Mouse (Mus musculus) kidney, postnatal 0 days (tissue): Measurements from ENCODE around the gene Serinc2. TPM values are rescaled to one million over a fixed set of nuclear protein-coding genes. Genes with fewer than 3 reads are reported as not detected.

Experiments
- ATAC-seq: fragments of 200-750 bp; cut with Nextera tagmentation; replicated peaks from 2 replicates; pipeline ENCODE4 v1.8.0; 2017; ENCODE audit warnings: low read depth, moderate number of reproducible peaks, moderate TSS enrichment, moderate library complexity; ENCODE audit not compliant: low FRiP score
- DNase-seq: peaks from one replicate; pipeline ENCODE4 v3.0.0-alpha.2; 2016; ENCODE audit warnings: low spot score
- H3K27ac ChIP-seq: fragments of 300-500 bp; sonication (generic); 2 replicates; pipeline ENCODE4 v1.5.1; 2014; ENCODE audit warnings: mild to moderate bottlenecking
- H3K27me3 ChIP-seq: fragments of 300-500 bp; sonication (generic); 2 replicates; pipeline ENCODE4 v1.6.1; 2014; ENCODE audit warnings: low read length, mixed read lengths; ENCODE audit not compliant: insufficient read depth
- H3K36me3 ChIP-seq: fragments of 300-500 bp; sonication (generic); 2 replicates; pipeline ENCODE4 v1.6.1; 2014; ENCODE audit warnings: low read length, mixed read lengths; ENCODE audit not compliant: insufficient read depth
- H3K4me1 ChIP-seq: fragments of 300-500 bp; sonication (generic); replicated peaks from 2 replicates; pipeline ENCODE4 v1.6.1; 2014; ENCODE audit warnings: antibody characterized with exemption, low read length, mixed read lengths; ENCODE audit not compliant: insufficient read depth
- H3K4me2 ChIP-seq: fragments of 300-500 bp; sonication (generic); 2 replicates; pipeline ENCODE4 v1.6.1; 2014; ENCODE audit warnings: mild to moderate bottlenecking, low read length, moderate library complexity, mixed read lengths
- H3K4me3 ChIP-seq: fragments of 300-500 bp; sonication (generic); replicated peaks from 2 replicates; pipeline ENCODE4 v1.5.1; 2014; ENCODE audit warnings: low read depth, low read length
- H3K9ac ChIP-seq: fragments of 300-500 bp; sonication (generic); 2 replicates; pipeline ENCODE4 v1.6.1; 2014; ENCODE audit warnings: low read depth, low read length
- H3K9me3 ChIP-seq: fragments of 300-500 bp; sonication (generic); replicated peaks from 2 replicates; pipeline ENCODE4 v1.6.1; 2016; ENCODE audit warnings: low read length, inconsistent platforms, mixed read lengths
- CTCF ChIP-seq: IDR thresholded peaks from 2 replicates; pipeline ENCODE4 v1.5.1; 2016; ENCODE audit warnings: antibody characterized with exemption, low read depth, mild to moderate bottlenecking, moderate library complexity
- WGBS: fragments of 180-500 bp; shearing (Covaris S2); extraction: QIAGEN DNeasy Blood & Tissue Kit; methylation state at CpG from one replicate; pipeline ENCODE4 v1.1.7; 2014; 5-methylcytosine and 5-hydroxymethylcytosine counted together
- polyA plus RNA-seq: library from polyadenylated mRNA; unstranded; fragments of >200 nt; fragmentation: Nextera tagmentation; extraction: Ambion mirVana; gene quantifications from 2 replicates; pipeline ENCODE4 v1.2.1, GENCODE M21; 2015

The Serinc2 gene
- 52.6 and 58.0 TPM in 2 replicates for polyA plus RNA-seq

- Histone ChIP-seq H3K4me1 (peaks cover 11% of the 10 kb centered on the region), H3K9ac (no peak within 1 kb of the TSS), H3K4me2 (no peak within 1 kb of the TSS), H3K36me3 (no peaks in the 10 kb centered on the region), H3K4me3 (no peak within 1 kb of the TSS), H3K9me3 (no peaks in the 10 kb centered on the region), H3K27me3 (peaks cover 14% of the 10 kb centered on the region; the same call in 1 of the 2 replicates), H3K27ac (no peak within 1 kb of the TSS)
- DNase-seq (no peak), ATAC-seq (no peak)
- no peak for TF ChIP-seq CTCF
- WGBS = 63% methylated on average over 2 of the region's 2 CpGs
Observed at GRCm38 (mm10) chr4:130279105-130279504, at the start of gene Serinc2. Gene Serinc2 (minus strand): TSS chr4:130279205.

DNA sequence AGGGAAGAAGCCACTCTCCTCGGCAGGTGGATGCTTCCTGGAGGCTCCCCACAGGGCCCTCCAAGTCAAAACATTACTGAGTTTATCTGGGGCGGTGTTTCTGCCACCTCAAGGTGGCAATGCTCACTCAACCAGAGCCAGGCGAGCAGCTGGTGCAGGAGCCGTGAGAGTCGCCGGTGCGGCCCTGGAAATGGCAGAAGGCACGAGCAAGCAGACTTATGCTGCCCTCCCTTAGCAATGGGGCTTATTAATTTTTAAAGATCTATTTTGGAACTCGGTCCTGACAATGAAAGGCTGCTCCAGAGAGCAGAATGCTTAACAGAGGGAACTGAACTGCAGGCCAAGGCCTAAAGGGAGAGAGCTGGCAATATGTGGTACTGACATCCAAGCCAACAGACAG lies 48.4 kb upstream of the Serinc2 start:
- no peak for TF ChIP-seq CTCF
- H3K36me3 ChIP-seq = peaks cover 35% of the 10 kb centered on the region
- H3K4me1 ChIP-seq = peaks cover 9% of the 10 kb centered on the region
- no peak overlapping the region for H3K4me2 ChIP-seq
- WGBS = 56% methylated on average over 9 of the region's 9 CpGs
- H3K27ac ChIP-seq = peak overlapping the region; percentile 76
- ATAC-seq (no peak), DNase-seq (no peak)
- no peak overlapping the region for H3K9ac ChIP-seq
- no peaks in the 10 kb centered on the region for H3K27me3 ChIP-seq
- no peak overlapping the region for H3K4me3 ChIP-seq
- no peaks in the 10 kb centered on the region for H3K9me3 ChIP-seq

GRCm38 (mm10) chr4:130325446-130325845 lies 46.4 kb upstream of the Serinc2 start:
- Histone ChIP-seq H3K9me3 (no peaks in the 10 kb centered on the region), H3K27me3 (no peaks in the 10 kb centered on the region), H3K36me3 (peaks cover 40% of the 10 kb centered on the region), H3K4me3 (no peak overlapping the region), H3K9ac (no peak overlapping the region), H3K4me2 (no peak overlapping the region), H3K27ac (no peak overlapping the region), H3K4me1 (peaks cover 9% of the 10 kb centered on the region)
- 91% methylated on average over 2 of the region's 2 CpGs for WGBS
- TF ChIP-seq CTCF = peak; percentile 19; the same call in 1 of the 2 replicates
- no peak for DNase-seq
- ATAC-seq = no peak

- ATAC-seq (no peak), DNase-seq (no peak)
- Histone ChIP-seq H3K27ac (no peak overlapping the region), H3K4me3 (no peak overlapping the region), H3K9ac (no peak overlapping the region), H3K36me3 (peaks cover 45% of the 10 kb centered on the region), H3K27me3 (no peaks in the 10 kb centered on the region), H3K4me2 (no peak overlapping the region), H3K4me1 (peaks cover 9% of the 10 kb centered on the region), H3K9me3 (no peaks in the 10 kb centered on the region)
- 70% methylated on average over 5 of the region's 5 CpGs for WGBS
- TF ChIP-seq CTCF = no peak
Observed at GRCm38 (mm10) chr4:130323607-130324006, 44.6 kb upstream of the Serinc2 start.

DNA sequence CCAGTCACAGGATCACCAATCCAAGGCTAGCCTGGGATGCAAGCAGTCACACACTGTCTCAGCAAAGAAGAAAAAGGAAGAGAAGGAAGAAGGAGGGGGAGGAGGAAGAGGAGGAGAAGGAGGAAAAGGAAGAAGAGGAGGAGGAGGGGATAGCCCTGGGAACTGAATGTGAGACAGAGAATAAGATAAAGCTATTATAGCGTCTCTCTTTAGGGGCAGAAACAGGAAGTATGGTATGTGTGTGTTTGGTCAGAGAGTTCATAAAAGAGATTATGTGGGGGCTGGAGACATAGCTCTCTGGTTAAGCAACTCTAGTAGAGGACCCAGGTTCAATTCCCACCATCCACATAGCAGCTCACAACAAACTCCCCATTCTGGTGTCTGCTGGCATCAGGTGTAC lies 44.2 kb upstream of the Serinc2 start:
- Histone ChIP-seq H3K4me1 (peaks cover 9% of the 10 kb centered on the region), H3K4me3 (no peak overlapping the region), H3K9me3 (no peaks in the 10 kb centered on the region), H3K9ac (no peak overlapping the region), H3K4me2 (no peak overlapping the region), H3K27me3 (no peaks in the 10 kb centered on the region), H3K27ac (no peak overlapping the region), H3K36me3 (peaks cover 45% of the 10 kb centered on the region)
- TF ChIP-seq CTCF = no peak
- 73% methylated on average over 1 of the region's 1 CpGs for WGBS
- DNase-seq (no peak), ATAC-seq (no peak)

- ATAC-seq = no peak
- TF ChIP-seq CTCF = no peak
- Histone ChIP-seq H3K36me3 (peaks cover 45% of the 10 kb centered on the region), H3K4me3 (no peak overlapping the region), H3K4me2 (no peak overlapping the region), H3K9me3 (no peaks in the 10 kb centered on the region), H3K4me1 (peaks cover 5% of the 10 kb centered on the region), H3K27ac (no peak overlapping the region), H3K27me3 (no peaks in the 10 kb centered on the region), H3K9ac (no peak overlapping the region)
- no peak for DNase-seq
- 79% methylated on average over 7 of the region's 7 CpGs for WGBS
Observed at GRCm38 (mm10) chr4:130322567-130322966, 43.6 kb upstream of the Serinc2 start.

GRCm38 (mm10) chr4:130321640-130322039 lies 42.6 kb upstream of the Serinc2 start:
- no peak overlapping the region for H3K4me2 ChIP-seq
- TF ChIP-seq CTCF = no peak
- H3K4me3 ChIP-seq = no peak overlapping the region
- no peaks in the 10 kb centered on the region for H3K27me3 ChIP-seq
- no peaks in the 10 kb centered on the region for H3K9me3 ChIP-seq
- H3K36me3 ChIP-seq = peaks cover 40% of the 10 kb centered on the region
- H3K4me1 ChIP-seq = no peaks in the 10 kb centered on the region
- WGBS = 91% methylated on average over 7 of the region's 7 CpGs
- H3K27ac ChIP-seq = no peak overlapping the region
- H3K9ac ChIP-seq = no peak overlapping the region
- no peak for ATAC-seq
- DNase-seq = no peak
